Mouse (Mus musculus) testis, adult 10 weeks (tissue): ENCODE measurements around the gene Adap2. TPM values are rescaled to one million over a fixed set of nuclear protein-coding genes. Genes with fewer than 3 reads are reported as not detected.

Experiments used
- polyA plus RNA-seq: library from polyadenylated mRNA; stranded (reverse); fragments of 350-450 nt; fragmentation: Illumina TruSeq; extraction: RNeasy Lipid Tissue Mini Kit (QIAGEN cat#74804); gene quantifications from one replicate; pipeline ENCODE4 v1.2.3, GENCODE M21; 2014; ENCODE audit warnings: low read depth, low replicate concordance

Gene Adap2
- 0.60 TPM for polyA plus RNA-seq

DNA sequence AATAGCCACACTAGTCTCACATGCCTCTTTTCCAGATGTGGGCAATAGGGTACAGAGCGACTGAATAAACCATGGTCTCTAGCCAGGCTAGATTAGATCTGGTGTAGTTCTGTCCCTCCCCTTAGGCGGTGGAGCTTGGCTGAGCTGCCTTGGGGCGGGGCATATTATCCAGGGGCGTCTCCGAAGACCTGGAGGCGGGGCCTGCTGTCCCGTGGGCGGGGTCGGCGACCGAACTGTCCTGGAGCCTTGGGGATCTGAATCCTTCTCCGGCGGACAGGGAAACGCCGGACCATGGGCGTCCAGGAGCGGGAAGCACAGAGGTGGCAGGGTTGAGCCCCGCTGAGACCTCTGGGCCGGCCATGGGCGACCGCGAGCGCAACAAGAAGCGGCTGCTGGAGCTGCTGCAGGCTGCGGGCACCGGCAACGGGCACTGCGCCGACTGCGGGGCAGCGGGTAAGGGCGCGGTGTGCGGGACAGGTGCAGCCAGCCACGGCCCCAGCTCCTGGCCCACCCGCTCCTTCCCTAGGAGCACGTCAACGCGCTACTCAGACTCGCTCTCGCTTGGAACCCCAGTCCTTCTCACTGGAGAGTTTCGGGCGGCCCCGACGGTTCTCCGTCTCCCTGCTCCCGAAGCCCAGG, at the start of gene Adap2:
TSS of gene Adap2 (plus strand) at position 249 of the 639 bp plus-strand sequence.

DNA sequence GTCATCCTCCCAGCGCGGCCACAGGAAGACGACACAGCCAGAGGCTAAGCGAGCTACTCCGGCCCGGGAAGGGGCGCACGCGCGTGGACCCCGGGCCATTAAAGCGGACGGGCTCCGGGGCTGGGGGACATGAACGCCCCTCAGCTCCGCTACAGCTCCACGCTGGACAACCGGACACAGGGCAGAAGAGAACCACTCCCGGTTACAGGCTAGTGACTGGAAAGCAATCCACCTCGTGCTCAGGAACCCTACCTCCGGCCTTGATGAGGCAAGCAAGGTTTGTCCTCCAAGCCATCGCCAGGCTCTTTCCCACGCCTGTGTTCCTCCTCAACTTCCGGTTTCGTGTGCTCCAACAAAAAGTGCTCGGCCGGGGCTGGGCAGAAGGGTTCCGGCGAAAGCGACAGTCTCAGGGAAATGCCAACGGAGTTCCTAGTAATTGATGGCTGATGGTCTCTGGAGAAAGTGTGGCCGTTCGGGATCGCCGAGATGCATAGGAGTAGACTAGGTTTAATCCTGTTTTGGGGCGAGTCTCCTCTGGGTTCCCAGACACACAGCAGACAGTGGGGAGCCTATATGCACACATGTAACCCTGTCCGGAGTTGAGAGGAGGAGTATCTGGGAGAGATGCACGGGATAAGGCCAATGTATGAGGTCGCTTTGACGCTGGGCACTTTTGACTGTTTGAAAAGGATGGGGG, 11.9 kb upstream of the Adap2 start, which contains the start of gene Tefm:
TSS of gene Tefm (minus strand) at position 351 of the 697 bp plus-strand sequence.

DNA sequence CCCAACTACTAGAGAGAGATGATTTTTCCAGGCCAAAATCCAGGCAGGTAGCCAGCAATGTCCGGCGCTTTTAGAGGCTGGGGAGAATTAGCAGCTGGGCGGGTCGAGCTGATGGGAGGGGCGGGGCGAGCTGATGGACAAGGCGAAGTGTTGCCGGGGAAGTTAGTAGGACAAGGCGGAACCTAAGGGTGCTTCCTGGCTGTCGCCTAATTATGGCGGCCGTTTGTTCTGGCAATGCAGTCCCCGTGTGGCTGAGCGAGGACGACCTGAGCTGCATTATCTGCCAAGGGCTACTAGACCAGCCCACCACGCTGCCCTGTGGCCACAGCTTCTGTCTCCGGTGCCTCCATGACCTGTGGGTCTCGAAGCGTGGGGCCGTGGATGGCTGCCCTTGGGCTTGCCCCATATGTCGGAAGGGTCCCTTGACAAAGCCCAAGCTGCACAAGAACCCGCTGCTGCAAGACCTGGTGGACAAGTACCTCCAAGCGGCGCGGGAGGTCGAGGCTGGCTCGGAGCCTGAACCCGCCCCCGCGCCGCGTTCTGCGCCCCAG, 29.9 kb downstream of the Adap2 start, which contains the start of gene Rnf135:
TSS of gene Rnf135 (plus strand) at position 147 of the 551 bp plus-strand sequence.

DNA sequence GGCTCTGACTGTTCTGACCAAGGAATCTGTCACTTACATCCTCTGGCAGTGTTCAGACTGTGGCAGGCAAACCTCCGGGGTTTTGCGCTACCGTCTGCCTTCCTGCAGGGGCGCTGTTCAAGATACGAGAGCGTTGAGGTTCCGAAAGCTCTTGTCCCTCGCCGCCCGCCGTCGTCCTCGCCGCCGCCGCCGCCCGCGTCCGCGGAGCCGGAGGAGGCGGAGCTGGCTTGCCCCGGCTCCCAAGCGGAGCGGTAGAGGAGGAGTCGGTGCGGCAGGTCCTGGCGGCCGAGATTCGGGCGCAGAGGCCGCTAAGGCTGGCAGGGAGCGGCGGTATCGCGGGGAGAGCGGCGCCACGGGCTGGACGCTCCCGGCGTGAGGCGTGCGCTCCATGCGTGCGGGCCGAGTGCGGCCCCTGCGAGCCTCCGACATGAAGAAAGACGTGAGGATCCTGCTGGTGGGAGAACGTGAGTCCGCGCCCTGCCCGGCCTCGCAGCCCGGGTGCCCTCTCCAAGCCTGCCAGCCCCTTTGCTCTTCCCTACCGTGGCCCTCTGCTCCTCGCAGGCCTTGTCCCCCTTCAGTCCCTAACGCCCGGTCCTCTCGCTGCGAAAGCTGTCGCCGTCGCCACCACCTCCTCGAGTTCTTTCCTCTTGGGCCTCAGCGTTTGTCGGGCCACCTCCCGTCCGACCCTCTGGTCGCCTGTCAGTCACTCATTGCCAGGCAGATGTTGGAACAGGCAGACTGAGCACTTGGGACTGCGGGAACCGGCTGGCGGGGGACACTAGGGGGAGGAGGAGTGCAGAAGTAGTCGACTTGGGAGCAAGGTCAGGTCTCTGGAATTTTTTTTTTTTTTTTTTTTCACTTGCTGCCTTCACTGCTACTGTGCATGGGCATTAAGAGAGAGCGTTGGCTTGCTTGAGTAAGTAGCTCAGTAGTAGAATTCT, 55.2 kb downstream of the Adap2 start, which contains the start of gene Rhot1:
TSS of gene Rhot1 (plus strand) at position 160 of the 941 bp plus-strand sequence.

Other genes with a start within 250 kb of the Adap2 start
- 16.8 TPM for gene Utp6, start 191.7 kb upstream of the Adap2 start, polyA plus RNA-seq
- 77.6 TPM for gene Suz12, start 161.0 kb upstream of the Adap2 start, polyA plus RNA-seq
- gene Crlf3, start 73.1 kb upstream of the Adap2 start, polyA plus RNA-seq, result 10.8 TPM
- 11.1 TPM for gene Atad5, start 64.7 kb upstream of the Adap2 start, polyA plus RNA-seq
- 10.3 TPM for gene Tefm, start 11.9 kb upstream of the Adap2 start, polyA plus RNA-seq
- gene Rnf135, start 29.7 kb downstream of the Adap2 start, polyA plus RNA-seq, result 3.6 TPM
- gene Rhot1, start 54.9 kb downstream of the Adap2 start, polyA plus RNA-seq, result 156 TPM
- 0.18 TPM for gene Rhbdl3, start 146.8 kb downstream of the Adap2 start, polyA plus RNA-seq
- gene 5730455P16Rik, start 223.9 kb downstream of the Adap2 start, polyA plus RNA-seq, result 11.5 TPM
- 186 TPM for gene Zfp207, start 229.2 kb downstream of the Adap2 start, polyA plus RNA-seq